Mouse (Mus musculus) neural tube, embryonic 13.5 days (tissue): ENCODE data around the gene Klf16. TPM values are rescaled to one million over a fixed set of nuclear protein-coding genes. Genes with fewer than 3 reads are reported as not detected.

ENCODE experiments used
- ATAC-seq: fragments of 200-750 bp; cut with Nextera tagmentation; 2 replicates; pipeline ENCODE4 v1.8.0; 2017; ENCODE audit warnings: low read depth, mild to moderate bottlenecking, moderate TSS enrichment, moderate library complexity
- H3K27ac ChIP-seq: fragments of 300-500 bp; sonication (generic); replicated peaks from 2 replicates; pipeline ENCODE4 v1.5.1; 2015; ENCODE audit warnings: moderate library complexity, mild to moderate bottlenecking, inconsistent platforms
- H3K27me3 ChIP-seq: fragments of 300-500 bp; sonication (generic); 2 replicates; pipeline ENCODE4 v1.6.1; 2015; ENCODE audit warnings: mild to moderate bottlenecking, inconsistent platforms
- H3K36me3 ChIP-seq: fragments of 300-500 bp; sonication (generic); 2 replicates; pipeline ENCODE4 v1.6.1; 2015; ENCODE audit warnings: mild to moderate bottlenecking, inconsistent platforms
- H3K4me1 ChIP-seq: fragments of 300-500 bp; sonication (generic); replicated peaks from 2 replicates; pipeline ENCODE4 v1.6.1; 2015; ENCODE audit warnings: inconsistent platforms
- H3K4me2 ChIP-seq: fragments of 300-500 bp; sonication (generic); 2 replicates; pipeline ENCODE4 v1.6.1; 2015; ENCODE audit warnings: inconsistent platforms, mild to moderate bottlenecking, moderate library complexity
- H3K4me3 ChIP-seq: fragments of 300-500 bp; sonication (generic); 2 replicates; pipeline ENCODE4 v1.5.1; 2015; ENCODE audit warnings: mild to moderate bottlenecking, inconsistent platforms
- H3K9ac ChIP-seq: fragments of 300-500 bp; sonication (generic); 2 replicates; pipeline ENCODE4 v1.6.1; 2015; ENCODE audit warnings: moderate library complexity, mild to moderate bottlenecking, inconsistent platforms
- H3K9me3 ChIP-seq: fragments of 300-500 bp; sonication (generic); 2 replicates; pipeline ENCODE4 v1.6.1; 2016; ENCODE audit warnings: inconsistent platforms
- WGBS: fragments of 180-500 bp; shearing (Covaris S2); methylation state at CpG from one replicate; pipeline ENCODE4 v1.1.7; 2015; 5-methylcytosine and 5-hydroxymethylcytosine counted together
- polyA plus RNA-seq: library from polyadenylated mRNA; unstranded; fragments of >200 nt; fragmentation: Nextera tagmentation; extraction: Ambion mirVana; gene quantifications from 2 replicates; pipeline ENCODE4 v1.2.1, GENCODE M21; 2015

The Klf16 gene
- polyA plus RNA-seq, 1 experiment from 2014 or later = 5.5 TPM

DNA sequence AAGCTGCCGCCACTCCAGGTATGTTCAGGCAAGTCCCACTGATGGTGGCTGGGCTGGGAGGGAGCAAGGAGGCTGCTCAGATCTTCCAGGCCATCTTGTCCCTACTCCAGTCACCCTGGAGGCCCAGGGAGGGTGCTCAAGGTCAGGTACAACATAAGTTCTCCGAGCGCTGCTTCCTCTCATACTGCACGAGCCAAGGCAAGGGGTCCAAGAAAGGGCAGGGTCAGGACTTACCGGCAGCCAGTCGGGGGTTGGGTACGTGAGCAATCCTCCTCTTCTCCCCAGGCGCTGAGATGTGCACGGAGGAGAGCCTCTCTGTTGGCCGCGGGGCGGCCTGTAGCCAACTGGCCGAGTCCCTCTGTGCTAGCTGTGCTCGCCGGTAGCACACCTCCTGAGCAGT, 29.6 kb downstream of the Klf16 start:
- H3K9ac ChIP-seq = no peak overlapping the region
- no peaks in the 10 kb centered on the region for H3K9me3 ChIP-seq
- H3K4me2 ChIP-seq = no peak overlapping the region
- H3K4me1 ChIP-seq = 0 out of 2 replicates have a peak, but pooled peaks cover 5% of the 10 kb centered on the region
- H3K27me3 ChIP-seq = no peaks in the 10 kb centered on the region
- no peak for ATAC-seq
- no peak overlapping the region for H3K4me3 ChIP-seq
- H3K36me3 ChIP-seq = peaks cover 81% of the 10 kb centered on the region
- 95% methylated on average over 15 of the region's 15 CpGs for WGBS
- no peak overlapping the region for H3K27ac ChIP-seq

DNA sequence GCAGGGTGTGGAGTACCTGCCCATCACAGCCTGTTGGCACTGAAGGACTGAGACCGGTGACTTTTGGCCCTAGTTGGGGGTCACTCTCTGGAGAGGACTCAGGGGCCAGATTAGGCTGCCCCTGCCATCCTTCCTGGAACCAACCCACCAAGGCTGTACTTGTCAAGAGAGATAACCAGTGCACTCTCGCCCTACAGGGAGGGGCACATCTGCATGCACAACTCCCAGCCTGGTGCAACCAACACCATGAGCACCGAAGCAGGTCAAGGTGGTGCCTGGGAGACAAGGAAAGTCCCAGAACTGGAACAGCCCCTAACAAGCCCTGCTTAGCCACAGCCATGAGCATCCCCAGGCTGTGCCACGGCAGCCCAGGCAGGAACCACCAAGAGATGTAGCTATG, 30.2 kb downstream of the Klf16 start:
- peaks cover 87% of the 10 kb centered on the region for H3K36me3 ChIP-seq
- WGBS = 91% methylated on average over 4 of the region's 4 CpGs
- no peaks in the 10 kb centered on the region for H3K27me3 ChIP-seq
- no peak overlapping the region for H3K9ac ChIP-seq
- H3K4me3 ChIP-seq = no peak overlapping the region
- H3K4me2 ChIP-seq = no peak overlapping the region
- H3K9me3 ChIP-seq = no peaks in the 10 kb centered on the region
- 0 out of 2 replicates have a peak, but pooled peaks cover 5% of the 10 kb centered on the region for H3K4me1 ChIP-seq
- H3K27ac ChIP-seq = no peak overlapping the region
- no peak for ATAC-seq

DNA sequence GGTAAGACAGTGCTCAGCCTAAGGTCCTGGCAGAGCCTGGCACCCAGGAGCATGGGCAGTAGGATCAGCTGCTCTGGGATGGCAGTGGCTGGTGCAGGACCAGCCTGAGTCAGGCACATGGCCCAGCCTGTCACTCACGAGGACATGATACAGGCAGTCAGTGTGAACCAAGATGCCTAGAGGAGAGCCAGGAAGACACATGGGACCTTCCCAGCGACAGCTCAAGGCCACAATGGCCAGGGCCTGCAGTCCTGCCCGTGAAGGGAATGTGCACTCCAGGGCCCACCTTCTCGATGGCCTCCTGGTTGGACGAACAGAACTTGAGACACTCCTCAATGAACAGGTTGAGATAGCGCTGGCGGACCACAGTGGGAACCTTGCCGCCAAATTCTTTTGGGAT, 31.5 kb downstream of the Klf16 start:
- no peaks in the 10 kb centered on the region for H3K27me3 ChIP-seq
- 0 out of 2 replicates have a peak, but pooled peaks cover 5% of the 10 kb centered on the region for H3K4me1 ChIP-seq
- H3K27ac ChIP-seq = no peak overlapping the region
- no peaks in the 10 kb centered on the region for H3K9me3 ChIP-seq
- peaks cover 98% of the 10 kb centered on the region for H3K36me3 ChIP-seq
- no peak for ATAC-seq
- H3K4me3 ChIP-seq = no peak overlapping the region
- no peak overlapping the region for H3K9ac ChIP-seq
- no peak overlapping the region for H3K4me2 ChIP-seq
- whole genome bisulfite sequencing = 91% methylated on average over 8 of the region's 8 CpGs

DNA sequence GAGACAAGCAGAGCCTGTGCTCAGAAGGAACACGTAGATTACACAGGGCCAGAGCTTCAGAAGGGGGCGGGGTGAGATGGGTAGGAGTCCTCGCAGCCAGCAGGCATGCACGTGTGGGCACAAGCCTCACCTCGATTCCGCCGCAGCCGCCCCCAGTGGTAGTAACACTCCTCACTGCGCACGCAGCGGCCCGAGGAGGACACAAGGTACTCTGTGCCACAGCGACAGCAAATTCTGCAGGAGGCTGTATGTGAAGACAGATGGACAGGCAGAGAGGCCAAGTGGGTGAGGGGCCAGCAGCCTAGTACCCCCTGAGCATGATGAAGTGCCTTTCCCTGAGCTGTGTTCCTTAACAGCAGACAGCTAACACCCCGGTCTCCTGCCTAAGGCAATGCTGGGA, 33.2 kb downstream of the Klf16 start:
- 94% methylated on average over 14 of the region's 14 CpGs for WGBS
- H3K27me3 ChIP-seq = peaks cover 3% of the 10 kb centered on the region
- ATAC-seq = no peak
- no peak overlapping the region for H3K9ac ChIP-seq
- peaks cover 85% of the 10 kb centered on the region for H3K36me3 ChIP-seq
- no peaks in the 10 kb centered on the region for H3K9me3 ChIP-seq
- H3K4me3 ChIP-seq = no peak overlapping the region
- H3K4me2 ChIP-seq = no peak overlapping the region
- no peak overlapping the region for H3K27ac ChIP-seq
- H3K4me1 ChIP-seq = 0 out of 2 replicates have a peak, but pooled peaks cover 5% of the 10 kb centered on the region

DNA sequence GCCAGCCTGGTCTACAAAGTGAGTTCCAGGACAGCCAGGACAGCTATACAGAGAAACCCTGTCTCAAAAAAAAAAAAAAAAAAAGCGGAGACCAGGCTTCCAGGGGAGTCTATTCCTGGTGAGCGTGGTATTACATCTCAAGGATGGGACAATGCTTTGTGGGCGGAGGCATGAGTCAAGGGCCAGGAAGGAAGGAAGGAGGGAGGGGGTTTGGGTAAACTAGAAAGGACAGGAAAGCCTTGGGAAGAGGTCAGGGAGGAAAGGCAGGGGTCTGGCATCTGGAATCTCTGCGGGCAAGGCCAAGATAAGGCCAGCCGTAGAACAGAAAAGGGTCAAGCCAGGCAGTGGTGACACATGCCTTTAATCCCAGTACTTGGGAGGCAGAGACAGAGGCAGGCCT, 37.6 kb downstream of the Klf16 start:
- Histone ChIP-seq H3K36me3 (peaks cover 42% of the 10 kb centered on the region), H3K9me3 (no peaks in the 10 kb centered on the region), H3K4me2 (no peak overlapping the region), H3K4me3 (no peak overlapping the region), H3K27ac (no peak overlapping the region), H3K27me3 (peaks cover 39% of the 10 kb centered on the region), H3K9ac (no peak overlapping the region), H3K4me1 (no peaks in the 10 kb centered on the region)
- ATAC-seq = no peak
- WGBS = 48% methylated on average over 4 of the region's 5 CpGs

DNA sequence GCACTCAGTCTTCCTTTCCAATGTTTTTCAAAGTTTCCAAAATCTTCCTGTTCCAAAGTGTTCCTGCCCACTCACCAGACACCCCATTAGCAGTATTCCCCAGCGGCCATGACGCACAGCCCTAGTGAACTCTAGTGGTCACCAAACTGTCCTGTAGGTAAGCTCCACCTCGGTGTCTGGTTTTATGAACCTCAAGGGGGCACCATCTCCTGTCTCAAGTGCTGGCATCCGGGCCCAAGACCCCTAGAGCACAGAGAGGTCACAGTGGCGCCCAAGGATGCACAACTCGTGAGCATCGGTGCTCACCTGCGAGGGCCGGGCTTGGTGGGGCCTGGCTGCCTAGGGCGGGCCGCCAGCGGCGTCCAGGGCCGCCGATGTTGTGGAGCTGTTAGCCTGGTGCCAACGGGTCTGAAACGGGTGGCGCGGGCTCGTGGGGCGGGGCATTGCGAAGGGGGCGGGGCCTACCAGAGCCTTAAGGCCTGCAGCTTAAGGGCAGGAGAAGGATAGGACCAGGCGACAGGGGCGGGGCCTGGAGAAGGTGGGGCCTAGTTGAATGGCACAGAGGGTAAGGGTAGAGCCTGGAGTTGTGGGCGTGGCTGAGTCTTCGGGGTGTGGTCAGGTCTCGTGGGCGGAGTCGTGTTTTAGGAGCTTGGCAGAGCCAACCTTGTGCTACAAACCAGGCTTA, 38.3 kb downstream of the Klf16 start, which contains the start of gene Atp8b3:
TSS of gene Atp8b3 (minus strand) at position 415 of the 685 bp plus-strand sequence.
- WGBS = 2% methylated on average over 30 of the region's 30 CpGs
- Histone ChIP-seq H3K27me3 (peaks cover 39% of the 10 kb centered on the region), H3K9me3 (no peaks in the 10 kb centered on the region), H3K9ac (no peak within 1 kb of the TSS), H3K27ac (no peak within 1 kb of the TSS), H3K36me3 (peaks cover 35% of the 10 kb centered on the region), H3K4me2 (peak within 1 kb of the TSS; percentile 37), H3K4me3 (peak within 1 kb of the TSS; percentile 15; the same call in 1 of the 2 replicates), H3K4me1 (no peaks in the 10 kb centered on the region)
- peak; percentile 25; the same call in 1 of the 2 replicates for ATAC-seq

DNA sequence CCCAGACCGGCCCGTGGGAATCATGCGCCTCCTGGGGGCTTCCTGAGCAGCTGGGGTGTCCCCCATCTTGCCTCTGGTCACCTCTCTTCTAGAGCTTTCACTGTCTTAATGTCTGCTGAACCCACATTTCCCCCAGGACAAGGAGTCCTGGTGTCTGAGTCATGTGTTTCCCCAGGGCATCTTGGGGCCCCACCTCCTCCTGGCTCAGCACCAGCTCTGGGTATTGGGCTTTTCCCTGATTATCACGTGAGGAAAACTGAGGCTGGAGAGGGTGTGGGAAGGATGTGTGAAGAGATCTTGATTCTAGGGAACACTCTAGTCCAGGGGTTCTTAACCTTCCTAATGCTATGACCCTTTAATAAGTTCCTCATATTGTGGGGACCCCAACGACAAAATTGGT, 38.9 kb downstream of the Klf16 start:
- H3K4me3 ChIP-seq = no peak overlapping the region
- H3K9ac ChIP-seq = no peak overlapping the region
- H3K4me2 ChIP-seq = no peak overlapping the region
- no peaks in the 10 kb centered on the region for H3K9me3 ChIP-seq
- no peaks in the 10 kb centered on the region for H3K4me1 ChIP-seq
- H3K36me3 ChIP-seq = peaks cover 29% of the 10 kb centered on the region
- WGBS = 57% methylated on average over 5 of the region's 5 CpGs
- ATAC-seq = no peak
- peaks cover 39% of the 10 kb centered on the region for H3K27me3 ChIP-seq
- no peak overlapping the region for H3K27ac ChIP-seq

DNA sequence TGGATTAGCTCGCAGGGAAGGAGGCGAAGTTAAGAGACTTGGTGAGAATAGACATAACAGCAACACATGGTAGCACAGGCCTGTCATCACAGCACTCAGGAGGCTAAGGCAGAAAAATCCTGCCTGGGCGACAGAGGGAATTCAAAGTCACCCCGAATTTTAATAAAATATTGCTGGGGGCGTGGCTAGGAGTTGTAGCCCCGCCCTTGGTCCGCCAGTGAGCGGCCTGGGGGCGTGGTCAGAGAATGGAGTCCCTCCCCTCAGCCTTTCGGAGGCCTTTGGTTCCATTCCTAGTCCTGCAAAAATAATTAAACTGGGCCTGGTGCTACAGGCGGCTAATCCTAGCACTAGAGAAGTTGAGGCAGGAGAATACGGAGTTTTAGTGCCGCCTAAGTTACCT, 41.4 kb downstream of the Klf16 start:
- no peak overlapping the region for H3K9ac ChIP-seq
- peaks cover 39% of the 10 kb centered on the region for H3K27me3 ChIP-seq
- no peak overlapping the region for H3K27ac ChIP-seq
- 8% methylated on average over 13 of the region's 13 CpGs for WGBS
- H3K9me3 ChIP-seq = no peaks in the 10 kb centered on the region
- 0 out of 2 replicates have a peak, but pooled peaks cover 4% of the 10 kb centered on the region for H3K36me3 ChIP-seq
- H3K4me1 ChIP-seq = no peaks in the 10 kb centered on the region
- no peak for ATAC-seq
- no peak overlapping the region for H3K4me3 ChIP-seq
- H3K4me2 ChIP-seq = no peak overlapping the region

- Histone ChIP-seq H3K9me3 (no peaks in the 10 kb centered on the region), H3K4me2 (no peak overlapping the region), H3K9ac (no peak overlapping the region), H3K4me1 (no peaks in the 10 kb centered on the region), H3K4me3 (no peak overlapping the region), H3K27ac (no peak overlapping the region), H3K27me3 (peaks cover 39% of the 10 kb centered on the region), H3K36me3 (no peaks in the 10 kb centered on the region)
- no peak for ATAC-seq
- WGBS = 13% methylated on average over 14 of the region's 14 CpGs
Observed at GRCm38 (mm10) chr10:80535071-80535470, 42.0 kb downstream of the Klf16 start.

- Histone ChIP-seq H3K4me2 (no peak overlapping the region), H3K9ac (no peak overlapping the region), H3K27ac (no peak overlapping the region), H3K27me3 (peaks cover 34% of the 10 kb centered on the region), H3K4me1 (no peaks in the 10 kb centered on the region), H3K36me3 (no peaks in the 10 kb centered on the region), H3K4me3 (no peak overlapping the region), H3K9me3 (no peaks in the 10 kb centered on the region)
- ATAC-seq = no peak
- WGBS = 15% methylated on average over 7 of the region's 7 CpGs
Observed at GRCm38 (mm10) chr10:80533704-80534103, 43.4 kb downstream of the Klf16 start.

GRCm38 (mm10) chr10:80532783-80533182, 44.3 kb downstream of the Klf16 start:
- Histone ChIP-seq H3K36me3 (no peaks in the 10 kb centered on the region), H3K27me3 (peaks cover 25% of the 10 kb centered on the region), H3K4me1 (no peaks in the 10 kb centered on the region), H3K9me3 (no peaks in the 10 kb centered on the region), H3K27ac (no peak overlapping the region), H3K4me3 (no peak overlapping the region), H3K9ac (no peak overlapping the region), H3K4me2 (no peak overlapping the region)
- WGBS = 87% methylated on average over 11 of the region's 11 CpGs
- no peak for ATAC-seq

DNA sequence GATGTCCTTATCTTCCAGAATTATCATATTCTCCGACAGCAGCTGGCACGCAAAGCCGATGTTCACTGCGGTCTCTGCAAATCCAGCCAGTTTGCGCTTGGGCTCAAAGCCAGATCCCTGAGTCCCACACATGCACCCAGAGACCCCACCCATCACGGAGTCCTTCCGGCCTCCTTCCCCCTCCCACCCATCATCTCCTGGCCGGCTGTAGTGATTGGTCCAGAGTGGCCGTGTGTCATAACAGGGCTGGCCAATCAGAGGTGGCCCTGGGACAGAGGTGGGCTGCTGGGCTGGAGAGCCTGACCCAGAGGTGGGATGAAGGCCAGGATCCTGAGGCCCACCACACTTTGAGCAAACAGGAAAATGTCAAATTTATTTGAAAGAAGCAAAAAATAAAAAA, 50.9 kb downstream of the Klf16 start:
- no peak overlapping the region for H3K9ac ChIP-seq
- WGBS = 32% methylated on average over 9 of the region's 9 CpGs
- no peak overlapping the region for H3K27ac ChIP-seq
- H3K27me3 ChIP-seq = no peaks in the 10 kb centered on the region
- H3K4me3 ChIP-seq = peak overlapping the region; percentile 23
- ATAC-seq = peak; percentile 89
- H3K4me1 ChIP-seq = no peaks in the 10 kb centered on the region; the same call in 1 of the 2 replicates
- peak overlapping the region; percentile 43 for H3K4me2 ChIP-seq
- H3K36me3 ChIP-seq = no peaks in the 10 kb centered on the region
- no peaks in the 10 kb centered on the region for H3K9me3 ChIP-seq

DNA sequence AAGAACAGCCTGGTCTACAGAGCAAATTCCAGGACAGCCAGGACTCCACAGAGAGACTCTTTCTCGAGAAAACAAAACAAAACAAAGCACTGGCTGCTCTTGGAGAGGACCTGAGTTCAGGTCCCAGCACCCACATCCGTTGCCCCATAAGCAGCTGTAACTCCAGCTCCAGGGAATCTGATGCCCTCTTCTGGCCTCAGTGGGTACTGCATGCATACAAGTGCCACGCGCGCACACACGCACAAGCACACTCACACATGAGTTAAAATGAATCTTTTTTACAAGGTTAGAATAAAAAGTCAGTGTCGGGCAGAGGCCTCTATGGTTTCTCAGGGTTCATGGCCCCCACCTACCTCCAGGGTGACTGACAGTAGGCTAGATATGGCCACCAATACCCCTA, 53.8 kb downstream of the Klf16 start:
- H3K9me3 ChIP-seq = no peaks in the 10 kb centered on the region
- 95% methylated on average over 7 of the region's 7 CpGs for WGBS
- no peak for ATAC-seq
- H3K4me3 ChIP-seq = no peak overlapping the region
- no peaks in the 10 kb centered on the region; the same call in 1 of the 2 replicates for H3K27me3 ChIP-seq
- no peaks in the 10 kb centered on the region for H3K36me3 ChIP-seq
- no peak overlapping the region for H3K9ac ChIP-seq
- no peak overlapping the region for H3K4me2 ChIP-seq
- H3K27ac ChIP-seq = no peak overlapping the region
- no peaks in the 10 kb centered on the region; the same call in 1 of the 2 replicates for H3K4me1 ChIP-seq
